Mouse (Mus musculus) neural tube, embryonic 11.5 days (tissue): ENCODE results near the gene Aste1. TPM values are rescaled to one million over a fixed set of nuclear protein-coding genes. Genes with fewer than 3 reads are reported as not detected.

Source experiments
- ATAC-seq: fragments of 200-750 bp; cut with Nextera tagmentation; 2 replicates; pipeline ENCODE4 v1.8.0; 2017; ENCODE audit warnings: moderate number of reproducible peaks, mild to moderate bottlenecking, moderate TSS enrichment, moderate library complexity; ENCODE audit not compliant: insufficient read depth, low FRiP score, low TSS enrichment
- DNase-seq: peaks from one replicate; pipeline ENCODE4 v3.0.0-alpha.2; 2015; ENCODE audit warnings: low spot score
- H3K27ac ChIP-seq: fragments of 300-500 bp; sonication (generic); 2 replicates; pipeline ENCODE4 v1.5.1; 2014; ENCODE audit warnings: low read depth, mild to moderate bottlenecking, low read length
- H3K27me3 ChIP-seq: fragments of 300-500 bp; sonication (generic); 2 replicates; pipeline ENCODE4 v1.6.1; 2014; ENCODE audit warnings: mild to moderate bottlenecking, low read length, mixed read lengths; ENCODE audit not compliant: control insufficient read depth, insufficient read depth
- H3K36me3 ChIP-seq: fragments of 300-500 bp; sonication (generic); 2 replicates; pipeline ENCODE4 v1.6.1; 2014; ENCODE audit warnings: mild to moderate bottlenecking, low read length, moderate library complexity, mixed read lengths; ENCODE audit not compliant: control insufficient read depth, insufficient read depth
- H3K4me1 ChIP-seq: fragments of 300-500 bp; sonication (generic); 2 replicates; pipeline ENCODE4 v1.6.1; 2014; ENCODE audit warnings: low read length, mixed read lengths; ENCODE audit not compliant: control insufficient read depth, insufficient read depth
- H3K4me2 ChIP-seq: fragments of 300-500 bp; sonication (generic); 2 replicates; pipeline ENCODE4 v1.6.1; 2014; ENCODE audit warnings: low read depth, mild to moderate bottlenecking, moderate library complexity
- H3K4me3 ChIP-seq: fragments of 300-500 bp; sonication (generic); 2 replicates; pipeline ENCODE4 v1.5.1; 2014; ENCODE audit warnings: low read depth, low read length
- H3K9ac ChIP-seq: fragments of 300-500 bp; sonication (generic); 2 replicates; pipeline ENCODE4 v1.6.1; 2014; ENCODE audit warnings: mild to moderate bottlenecking, low read length
- H3K9me3 ChIP-seq: fragments of 300-500 bp; sonication (generic); 2 replicates; pipeline ENCODE4 v1.6.1; 2016; ENCODE audit warnings: low read length; ENCODE audit not compliant: control insufficient read depth
- WGBS: fragments of 180-500 bp; shearing (Covaris S2); extraction: QIAGEN DNeasy Blood & Tissue Kit; methylation state at CpG from one replicate; pipeline ENCODE4 v1.1.7; 2014; 5-methylcytosine and 5-hydroxymethylcytosine counted together
- polyA plus RNA-seq: library from polyadenylated mRNA; unstranded; fragments of >200 nt; fragmentation: Nextera tagmentation; extraction: Ambion mirVana; gene quantifications from 2 replicates; pipeline ENCODE4 v1.2.1, GENCODE M21; 2014

Gene Aste1
- polyA plus RNA-seq: 12.6 and 14.1 TPM in 2 replicates

- Histone ChIP-seq H3K9ac (peak within 1 kb of the TSS; percentile 67), H3K27ac (peak within 1 kb of the TSS; percentile 74; the same call in 1 of the 2 replicates), H3K4me3 (peak within 1 kb of the TSS; percentile 62), H3K4me1 (peaks cover 5% of the 10 kb centered on the region; the same call in 1 of the 2 replicates), H3K4me2 (peak within 1 kb of the TSS; percentile 65), H3K27me3 (no peaks in the 10 kb centered on the region), H3K9me3 (no peaks in the 10 kb centered on the region), H3K36me3 (no peaks in the 10 kb centered on the region)
- DNase-seq: peak; percentile 96
- peak; percentile 96 for ATAC-seq
- under 1% methylated on average over 44 of the region's 44 CpGs for WGBS
Measured at GRCm38 (mm10) chr9:105395218-105395627, at the start of gene Aste1, which contains the start of gene Nek11. Gene Aste1 (plus strand): TSS chr9:105395392. Gene Nek11 (minus strand): TSS chr9:105395524.

- no peak overlapping the region for H3K27ac ChIP-seq
Measured at GRCm38 (mm10) chr9:105348242-105349031, 46.8 kb upstream of the Aste1 start.

GRCm38 (mm10) chr9:105349034-105349433, 46.2 kb upstream of the Aste1 start:
- Histone ChIP-seq H3K27me3 (no peaks in the 10 kb centered on the region), H3K27ac (no peak overlapping the region), H3K4me3 (no peak overlapping the region), H3K36me3 (no peaks in the 10 kb centered on the region), H3K9me3 (no peaks in the 10 kb centered on the region), H3K4me2 (no peak overlapping the region), H3K9ac (no peak overlapping the region), H3K4me1 (no peaks in the 10 kb centered on the region)
- ATAC-seq: no peak
- WGBS: 76% methylated on average over 5 of the region's 5 CpGs
- DNase-seq: no peak

More at GRCm38 (mm10) chr9:105348242-105349031, 46.8 kb upstream of the Aste1 start:
- H3K4me3 ChIP-seq: no peak overlapping the region
- DNase-seq (no peak), ATAC-seq (no peak)
- no peaks in the 10 kb centered on the region for H3K9me3 ChIP-seq
- H3K4me1 ChIP-seq: no peaks in the 10 kb centered on the region
- H3K27me3 ChIP-seq: no peaks in the 10 kb centered on the region
- H3K36me3 ChIP-seq: no peaks in the 10 kb centered on the region
- 82% methylated on average over 10 of the region's 10 CpGs for WGBS
- no peak overlapping the region for H3K4me2 ChIP-seq
- no peak overlapping the region for H3K9ac ChIP-seq

GRCm38 (mm10) chr9:105362181-105362580, 33.0 kb upstream of the Aste1 start:
- H3K4me1 ChIP-seq: no peaks in the 10 kb centered on the region
- H3K9me3 ChIP-seq: no peaks in the 10 kb centered on the region
- no peak overlapping the region for H3K4me3 ChIP-seq
- ATAC-seq (no peak), DNase-seq (no peak)
- H3K27ac ChIP-seq: no peak overlapping the region
- H3K9ac ChIP-seq: no peak overlapping the region
- no peaks in the 10 kb centered on the region for H3K36me3 ChIP-seq
- WGBS: 94% methylated on average over 2 of the region's 2 CpGs
- H3K27me3 ChIP-seq: no peaks in the 10 kb centered on the region
- no peak overlapping the region for H3K4me2 ChIP-seq

- Histone ChIP-seq H3K36me3 (no peaks in the 10 kb centered on the region), H3K27me3 (no peaks in the 10 kb centered on the region), H3K27ac (no peak overlapping the region), H3K4me3 (no peak overlapping the region), H3K9me3 (no peaks in the 10 kb centered on the region), H3K9ac (no peak overlapping the region), H3K4me1 (no peaks in the 10 kb centered on the region), H3K4me2 (no peak overlapping the region)
- ATAC-seq (no peak), DNase-seq (no peak)
- WGBS: 82% methylated on average over 5 of the region's 5 CpGs
Measured at GRCm38 (mm10) chr9:105363520-105364231, 31.5 kb upstream of the Aste1 start.

- WGBS: 93% methylated on average over 4 of the region's 4 CpGs
- Histone ChIP-seq H3K4me1 (no peaks in the 10 kb centered on the region), H3K27me3 (no peaks in the 10 kb centered on the region), H3K4me2 (no peak overlapping the region), H3K27ac (no peak overlapping the region), H3K4me3 (no peak overlapping the region), H3K9ac (no peak overlapping the region), H3K36me3 (no peaks in the 10 kb centered on the region), H3K9me3 (no peaks in the 10 kb centered on the region)
- DNase-seq (no peak), ATAC-seq (no peak)
Measured at GRCm38 (mm10) chr9:105366199-105366598, 29.0 kb upstream of the Aste1 start.

- Histone ChIP-seq H3K36me3 (no peaks in the 10 kb centered on the region), H3K4me1 (no peaks in the 10 kb centered on the region), H3K27ac (no peak overlapping the region), H3K4me2 (no peak overlapping the region), H3K9ac (no peak overlapping the region), H3K4me3 (no peak overlapping the region), H3K27me3 (no peaks in the 10 kb centered on the region), H3K9me3 (no peaks in the 10 kb centered on the region)
- DNase-seq (no peak), ATAC-seq (no peak)
- 84% methylated on average over 3 of the region's 3 CpGs for WGBS
Measured at GRCm38 (mm10) chr9:105368605-105369004, 26.6 kb upstream of the Aste1 start.

GRCm38 (mm10) chr9:105374361-105374760, 20.8 kb upstream of the Aste1 start:
- DNase-seq: no peak
- H3K9me3 ChIP-seq: no peaks in the 10 kb centered on the region
- H3K9ac ChIP-seq: no peak overlapping the region
- H3K36me3 ChIP-seq: no peaks in the 10 kb centered on the region
- H3K4me2 ChIP-seq: no peak overlapping the region
- no peak overlapping the region for H3K4me3 ChIP-seq
- H3K4me1 ChIP-seq: no peaks in the 10 kb centered on the region
- H3K27ac ChIP-seq: no peak overlapping the region
- WGBS: 63% methylated on average over 5 of the region's 5 CpGs
- no peaks in the 10 kb centered on the region for H3K27me3 ChIP-seq
- ATAC-seq: no peak
